Mouse (Mus musculus): ENCODE measurements at regions not wholly inside any gene's neighbourhood (a gene's known extent, or its start where the extent isn't known, plus 50 kb on each side); places are given as distances from the start of the nearest gene placed in this dataset.
"Not testable (repeated sequence)": the region's sequence is repeated elsewhere in the genome, so short reads cannot be mapped to it uniquely, and the experiment has no call there.

DNA sequence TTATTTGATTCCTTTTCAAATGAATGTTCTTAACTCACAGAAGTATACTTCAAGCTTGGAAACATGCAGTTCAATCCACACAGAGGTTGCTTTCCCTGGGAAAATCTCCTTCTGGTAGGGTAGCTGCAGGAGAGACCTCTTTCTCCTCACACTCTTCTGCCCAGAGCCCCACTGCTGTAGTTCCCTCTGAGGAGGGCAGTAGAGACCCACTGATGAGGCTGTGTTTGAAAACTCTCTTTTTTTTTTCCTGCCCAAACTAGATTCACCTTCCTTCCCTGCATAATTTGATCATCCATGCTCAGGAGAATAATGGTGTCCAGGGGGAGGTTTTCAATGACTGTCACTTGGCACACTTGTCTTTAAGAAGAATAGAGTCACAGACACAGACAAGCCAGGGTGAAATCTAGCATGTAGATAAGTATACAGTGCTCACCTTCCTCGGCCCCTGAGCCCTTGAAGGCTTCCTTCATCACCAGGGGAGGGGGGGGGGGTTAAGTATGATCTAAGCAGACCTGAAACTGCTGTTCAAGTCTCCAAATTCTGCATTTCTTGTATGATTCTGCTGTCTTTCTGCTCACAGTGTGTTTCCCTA is 457.3 kb upstream of the Nrsn1 start:
- DNase-seq (ENCODE audit: low read depth, low spot score), result no peak

DNA sequence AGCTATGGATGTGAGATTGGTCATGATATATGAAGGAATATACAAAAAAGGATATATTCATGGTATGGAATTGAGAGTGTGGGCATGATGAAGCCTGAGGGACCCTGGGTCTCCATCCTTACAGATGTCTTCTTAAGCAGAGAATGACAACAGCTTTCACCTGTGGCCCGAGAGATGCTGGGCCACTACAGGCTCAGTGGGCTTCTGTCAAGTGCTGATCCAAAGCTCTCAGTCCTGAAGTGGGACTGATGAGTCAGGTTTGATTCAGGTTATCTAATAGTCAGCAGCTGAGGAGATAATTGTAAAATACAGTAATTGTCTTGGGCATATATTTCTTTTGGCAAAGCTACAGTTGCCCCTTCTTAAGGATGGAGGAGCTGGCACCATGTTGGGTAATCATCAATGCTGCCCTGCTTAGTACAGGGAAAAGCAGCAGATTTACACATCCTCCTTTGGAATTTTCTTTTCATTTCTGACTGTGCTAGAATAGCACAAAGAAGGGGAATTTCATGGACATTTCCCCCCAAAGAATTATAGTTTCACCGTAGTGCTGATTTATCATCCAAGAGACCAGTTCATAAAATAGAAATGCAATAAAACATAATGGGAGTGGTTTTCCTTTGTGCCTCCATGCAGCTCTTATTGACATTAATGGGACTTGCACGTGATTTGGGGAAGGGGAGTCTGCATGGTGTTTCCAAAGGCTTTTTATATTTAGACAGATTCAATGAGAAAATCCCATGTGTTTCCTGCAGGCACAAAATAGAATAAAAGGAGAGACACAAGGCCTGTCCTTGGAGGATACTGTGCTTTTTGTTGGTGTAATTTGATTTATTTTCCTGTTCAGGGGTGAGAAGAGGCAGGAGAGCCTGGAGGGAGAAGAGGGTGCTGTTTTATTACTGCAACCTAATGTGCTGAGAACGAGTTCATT is 452.6 kb upstream of the Nrsn1 start:
- no peak for DNase-seq (ENCODE audit: low read depth, low spot score)

DNA sequence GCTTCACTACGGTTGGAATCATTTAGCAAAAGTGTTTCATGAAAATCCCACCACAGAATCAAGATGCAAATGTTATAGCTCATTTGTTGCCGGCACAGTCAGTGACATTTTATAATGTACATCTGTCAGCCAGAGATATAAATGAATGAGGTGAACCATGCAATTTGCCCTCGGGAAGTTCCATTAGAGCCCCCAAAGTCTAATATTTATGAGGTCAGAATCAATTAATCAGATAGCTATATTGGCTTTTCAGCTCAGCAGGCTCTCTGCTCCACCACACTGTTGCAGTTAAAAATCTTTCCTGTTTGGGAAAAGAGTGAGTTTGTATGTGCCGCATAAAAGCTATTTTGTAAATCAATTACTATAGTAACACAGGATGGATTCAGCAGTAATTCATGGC is 430.7 kb upstream of the Nrsn1 start:
- no peak for DNase-seq (ENCODE audit: low read depth, low spot score)

GRCm38 (mm10) chr13:25695956-25696355 is 425.7 kb upstream of the Nrsn1 start:
- DNase-seq (ENCODE audit: low read depth, low spot score), result no peak

- no peak for DNase-seq (ENCODE audit: low read depth, low spot score)
Observed at GRCm38 (mm10) chr13:25695017-25695604, 424.8 kb upstream of the Nrsn1 start.

GRCm38 (mm10) chr13:25678221-25678735 is 408.0 kb upstream of the Nrsn1 start:
- DNase-seq (ENCODE audit: low read depth, low spot score), result no peak

GRCm38 (mm10) chr13:25675208-25675607 is 404.9 kb upstream of the Nrsn1 start:
- DNase-seq (ENCODE audit: low read depth, low spot score), result no peak

- no peak for DNase-seq (ENCODE audit: low read depth, low spot score)
Observed at GRCm38 (mm10) chr13:25666022-25666421, 395.7 kb upstream of the Nrsn1 start.

DNA sequence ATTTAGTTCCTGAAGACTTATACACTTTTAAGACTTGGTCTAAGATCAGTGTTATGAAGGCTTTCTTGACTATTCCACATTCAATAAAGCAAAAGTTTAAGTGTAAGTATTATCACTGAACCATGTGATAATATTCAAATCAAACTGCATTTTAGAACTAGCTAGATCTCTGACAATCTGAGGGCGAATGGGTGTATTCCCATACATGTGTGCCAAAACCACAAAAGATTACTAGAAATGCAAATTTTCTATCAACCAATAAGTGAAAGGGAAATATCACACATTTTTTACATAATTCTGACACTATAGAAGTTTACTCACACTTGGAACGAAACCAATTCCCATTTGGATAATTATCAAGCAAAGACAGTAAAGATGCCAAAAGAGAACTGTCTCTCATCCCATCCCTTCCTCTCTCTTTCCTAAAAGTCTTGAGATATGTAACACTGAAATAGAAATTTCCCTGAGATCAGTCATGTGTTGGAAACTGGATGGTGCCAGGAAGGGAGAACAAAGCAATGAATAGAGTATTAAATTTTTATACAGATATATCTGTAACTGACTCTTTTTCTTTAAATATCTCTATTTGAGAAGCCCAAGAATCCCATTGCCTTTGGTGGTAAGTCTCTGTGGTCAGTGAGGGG is 394.8 kb upstream of the Nrsn1 start:
- no peak for DNase-seq (ENCODE audit: low read depth, low spot score)

DNA sequence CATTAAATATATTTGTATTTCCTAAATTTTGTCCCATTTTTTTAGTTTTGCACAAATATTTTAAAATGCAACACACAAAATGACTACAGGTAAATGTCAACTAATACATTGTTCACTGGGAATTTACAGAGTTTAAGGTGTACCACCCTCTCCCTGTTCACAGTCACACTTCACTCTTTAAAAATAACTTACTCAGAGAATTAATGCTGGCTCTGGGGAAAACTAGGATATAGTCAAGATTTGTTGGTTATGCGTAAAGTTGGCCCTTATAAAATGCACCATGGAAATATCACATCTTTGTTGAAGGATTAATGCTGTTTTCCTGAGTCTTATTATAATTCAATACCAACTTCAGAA is 378.1 kb upstream of the Nrsn1 start:
- no peak for DNase-seq (ENCODE audit: low read depth, low spot score)

- no peak for DNase-seq (ENCODE audit: low read depth, low spot score)
Observed at GRCm38 (mm10) chr13:25647711-25648429, 377.6 kb upstream of the Nrsn1 start.

- DNase-seq (ENCODE audit: low read depth, low spot score), result peak; percentile 99
Observed at GRCm38 (mm10) chr13:25639522-25640291, 369.4 kb upstream of the Nrsn1 start.

- peak; percentile 39 for DNase-seq (ENCODE audit: low read depth, low spot score)
Observed at GRCm38 (mm10) chr13:25629466-25629865, 359.2 kb upstream of the Nrsn1 start.

DNA sequence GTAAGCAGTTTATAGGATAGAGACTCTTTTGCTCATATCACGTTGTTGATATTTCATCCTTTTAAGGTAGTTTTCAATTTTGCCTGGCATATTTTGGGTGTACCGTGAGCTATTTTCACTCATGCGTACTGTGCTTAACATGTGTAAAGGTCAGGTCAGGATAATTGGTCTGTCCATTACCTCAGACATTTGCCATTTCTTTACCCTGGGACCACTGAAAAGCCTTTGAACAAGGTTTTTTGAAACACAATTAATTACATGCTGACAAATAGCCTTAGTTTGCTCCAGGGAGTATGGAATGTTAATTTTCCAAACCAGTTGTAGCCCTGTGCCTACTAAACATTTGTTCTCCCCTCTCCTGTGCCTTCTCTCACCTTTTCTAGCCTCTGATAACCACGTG is 347.3 kb upstream of the Nrsn1 start:
- no peak for DNase-seq (ENCODE audit: low read depth, low spot score)

DNA sequence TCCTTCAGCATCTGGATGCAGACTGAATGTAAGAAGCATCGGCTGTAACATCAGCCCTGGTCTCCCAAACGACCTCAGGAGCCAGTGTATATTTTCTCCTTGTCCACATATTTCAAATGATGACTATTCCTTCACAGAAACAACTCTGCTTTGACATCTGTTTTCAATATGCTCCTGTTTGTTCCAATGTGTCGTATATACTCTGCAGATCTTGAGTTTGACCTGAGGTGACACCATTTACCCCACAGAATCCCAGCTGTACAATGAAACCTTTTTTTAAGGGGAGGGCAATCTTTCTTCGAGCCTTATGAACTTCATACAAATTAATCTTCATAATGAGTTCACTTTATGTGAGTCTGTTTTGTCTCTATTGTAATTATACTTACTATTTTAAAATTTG is 341.7 kb upstream of the Nrsn1 start:
- no peak for DNase-seq (ENCODE audit: low read depth, low spot score)

DNA sequence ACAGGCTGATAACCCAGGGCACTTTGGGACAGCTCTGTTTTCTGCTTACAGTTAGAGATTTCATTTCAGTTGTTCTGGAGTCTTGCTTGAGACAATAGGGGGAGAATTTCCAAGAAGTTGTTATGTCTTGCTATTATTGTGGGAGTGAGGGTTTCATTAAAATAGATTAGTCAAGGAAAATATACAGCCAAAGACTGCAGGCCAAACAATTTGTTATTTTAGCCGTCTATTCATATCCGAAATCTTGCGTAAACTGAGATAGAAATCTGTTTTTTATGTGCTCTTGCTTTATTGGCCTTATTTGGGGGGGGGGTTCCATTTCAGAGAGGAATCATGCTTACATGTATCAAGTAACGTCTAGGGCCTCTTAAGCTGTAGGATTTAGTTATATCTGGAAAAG is 339.3 kb upstream of the Nrsn1 start:
- DNase-seq (ENCODE audit: low read depth, low spot score), result no peak

GRCm38 (mm10) chr13:25609241-25609640 is 338.9 kb upstream of the Nrsn1 start:
- no peak for DNase-seq (ENCODE audit: low read depth, low spot score)

GRCm38 (mm10) chr13:25601351-25601750 is 331.0 kb upstream of the Nrsn1 start:
- DNase-seq (ENCODE audit: low read depth, low spot score), result not testable (repeated sequence)

GRCm38 (mm10) chr13:25594629-25595028 is 324.3 kb upstream of the Nrsn1 start:
- no peak for DNase-seq (ENCODE audit: low read depth, low spot score)

GRCm38 (mm10) chr13:25570641-25571040 is 300.3 kb upstream of the Nrsn1 start:
- no peak for DNase-seq (ENCODE audit: low read depth, low spot score)

- DNase-seq (ENCODE audit: low read depth, low spot score), result peak; percentile 83
Observed at GRCm38 (mm10) chr13:25562746-25563145, 292.4 kb upstream of the Nrsn1 start.

All from R1 (cell line).